Mouse (Mus musculus): ENCODE measurements around the gene Lrp6.

GRCm38 (mm10) chr6:134539459-134539858, 27.3 kb downstream of the Lrp6 start:
- TF ChIP-seq CTCF (IDR thresholded peaks at IDR 0.05; ENCODE audit: low read depth, low read length) (no peak), TAL1 (conservative IDR thresholded peaks at IDR 0.05; ENCODE audit: low read depth, low read length) (peak; percentile 29), GATA1 (IDR thresholded peaks at IDR 0.05; ENCODE audit: borderline replicate concordance, low read length) (no peak)
